Mouse (Mus musculus) c-Kit-positive CD71-negative TER-119-negative erythroid progenitor cells, embryonic 14.5 days (primary cell): ENCODE data around the gene Intu.

Source experiments
- DNase-seq: peaks from one replicate; pipeline ENCODE4 v3.0.0-alpha.2; 2013; ENCODE audit warnings: low read depth

The Intu gene

DNA sequence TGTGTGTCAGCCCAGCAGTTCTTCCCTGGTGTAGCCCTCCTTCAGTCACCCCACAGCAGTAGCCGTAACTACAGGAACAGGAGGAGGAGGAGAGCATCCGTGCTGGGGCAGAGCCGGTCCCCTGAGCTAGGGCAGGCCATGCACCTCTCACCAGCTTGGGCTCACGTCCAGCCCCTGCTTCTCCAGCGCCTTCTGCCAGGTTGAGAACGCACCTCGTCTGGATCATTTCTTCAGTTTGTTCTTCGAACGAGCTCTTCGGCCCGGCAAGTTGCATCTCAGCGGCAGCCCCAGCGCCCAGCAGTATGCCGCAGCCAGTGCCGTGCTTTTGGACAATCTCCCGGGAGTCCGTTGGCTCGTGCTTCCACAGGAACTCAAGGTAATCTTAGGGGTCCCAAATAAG, 152.1 kb downstream of the Intu start:
- no peak for DNase-seq

DNA sequence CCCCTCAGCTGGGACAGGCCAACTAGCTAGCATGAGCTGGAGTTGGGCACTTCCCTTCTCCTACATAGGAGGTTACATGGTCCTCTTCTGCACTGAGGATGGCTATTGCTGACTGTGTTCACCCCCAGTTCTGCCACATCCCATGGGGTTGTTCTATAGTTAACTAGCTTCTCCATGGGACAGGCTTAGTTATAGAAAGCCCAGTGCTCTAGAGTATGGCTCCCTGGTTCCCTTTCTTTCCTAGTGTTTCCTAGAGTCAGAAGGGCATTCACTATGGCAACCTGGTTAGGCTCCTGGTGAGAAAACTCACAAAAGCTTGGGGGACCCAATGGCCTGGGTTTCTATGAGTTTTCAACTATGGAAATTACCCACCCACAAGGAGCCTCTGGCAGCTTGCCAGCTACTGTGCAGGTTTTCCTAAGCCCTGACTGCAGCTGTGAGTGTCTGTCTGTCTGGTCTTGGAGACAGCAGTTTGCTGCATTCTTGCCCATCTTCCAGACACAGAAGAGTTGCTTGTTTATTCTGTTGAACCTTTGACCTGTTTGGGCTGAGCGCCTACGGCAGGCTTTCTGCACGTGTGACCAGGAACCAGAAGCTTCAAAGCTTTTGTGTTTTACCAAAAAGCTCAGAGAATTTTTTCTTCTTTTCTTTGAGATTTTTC, 154.9 kb downstream of the Intu start:
- no peak for DNase-seq

DNA sequence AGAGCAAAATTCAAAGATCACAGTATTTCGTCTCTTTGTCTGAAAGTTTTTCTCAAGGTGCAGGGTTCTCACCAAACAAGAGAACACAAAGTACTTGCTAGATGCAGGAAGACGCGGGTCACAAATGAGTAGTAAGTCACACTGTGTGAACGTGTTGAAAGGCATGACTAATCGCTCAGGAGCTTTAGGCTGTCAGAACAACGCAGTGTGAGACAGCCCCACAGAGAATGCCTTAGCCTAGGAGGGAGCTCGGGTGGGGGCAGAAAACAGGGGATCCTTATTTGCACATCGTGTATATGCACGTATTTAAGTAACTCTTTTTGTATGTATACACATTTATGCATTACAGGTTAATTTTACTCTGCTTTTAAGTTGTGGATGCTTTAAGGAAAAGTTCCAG, 155.8 kb downstream of the Intu start:
- DNase-seq, result no peak

DNA sequence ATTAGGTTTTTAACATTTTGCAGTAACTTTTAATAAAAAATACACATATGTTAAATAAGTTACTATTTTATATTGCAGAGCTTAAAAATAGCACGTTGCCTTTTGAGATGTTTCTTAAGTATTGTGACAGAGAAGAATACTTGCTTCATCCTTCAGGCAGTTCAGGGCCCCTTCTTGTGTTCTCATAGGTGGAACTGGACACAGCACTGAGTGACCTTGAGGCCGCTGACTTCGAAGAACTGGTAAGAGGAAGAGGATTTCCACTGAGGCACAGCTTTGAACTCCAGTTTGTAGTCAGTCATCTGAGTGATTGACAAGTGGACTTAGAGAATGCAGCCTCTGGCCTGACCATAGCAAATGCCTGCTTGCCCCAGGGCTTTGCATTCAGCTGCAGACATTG, 156.5 kb downstream of the Intu start:
- DNase-seq, result no peak

DNA sequence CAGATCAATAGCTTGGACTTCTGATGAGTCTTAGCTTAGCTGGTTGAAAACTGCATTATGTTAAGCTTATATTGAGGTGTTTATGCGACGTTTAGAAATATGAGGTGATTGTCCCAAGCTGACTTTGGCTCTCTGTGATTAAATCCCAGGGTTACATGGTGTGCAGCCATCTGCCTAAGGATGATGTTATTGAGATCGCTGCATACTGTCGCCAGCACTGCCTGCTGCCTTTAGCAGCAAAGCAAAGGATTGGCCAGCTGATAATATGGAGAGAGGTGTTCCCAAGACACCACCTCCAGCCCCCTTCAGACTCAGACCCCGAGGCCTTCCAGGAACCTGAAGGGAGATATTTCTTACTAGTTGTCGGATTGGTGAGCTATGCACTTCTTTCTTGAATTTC, 160.5 kb downstream of the Intu start:
- no peak for DNase-seq

DNA sequence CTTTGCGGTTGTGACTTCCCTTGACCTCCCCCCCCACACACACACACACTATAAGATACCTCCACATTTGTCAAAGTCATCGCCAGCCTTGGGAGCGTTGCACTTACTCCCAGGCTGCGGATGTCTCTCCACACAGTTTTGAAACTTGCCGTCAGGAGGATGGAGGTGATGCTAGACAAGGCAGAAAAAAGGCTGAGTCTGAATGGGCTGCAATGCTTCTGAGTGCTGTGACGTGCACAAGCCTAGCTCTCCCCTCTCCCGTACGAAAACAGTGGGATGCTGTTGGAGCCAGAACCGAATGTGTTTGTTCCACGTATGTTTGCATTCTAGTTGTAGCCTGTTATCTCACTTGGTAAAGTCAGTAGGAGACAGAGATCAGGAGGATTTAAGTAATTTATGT, 162.3 kb downstream of the Intu start:
- no peak for DNase-seq

DNA sequence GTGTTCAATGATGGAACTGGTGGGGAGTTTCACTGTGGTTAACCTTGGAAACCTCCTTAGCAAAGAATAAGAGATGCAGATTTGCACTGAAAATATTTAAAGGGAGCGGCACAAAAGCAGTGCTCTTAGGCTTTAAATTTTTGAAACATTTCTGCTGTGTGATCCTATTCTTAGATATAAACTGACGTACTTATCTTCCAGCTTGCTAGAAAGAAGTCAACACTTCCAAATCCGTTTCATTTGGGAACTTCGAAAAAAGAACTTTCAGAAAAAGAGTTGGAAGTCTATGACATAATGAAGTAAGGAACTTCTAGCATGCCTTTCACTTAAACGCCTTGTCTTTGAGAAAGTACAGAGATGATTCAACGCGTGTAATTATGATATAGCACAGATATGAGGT, 162.9 kb downstream of the Intu start:
- no peak for DNase-seq

DNA sequence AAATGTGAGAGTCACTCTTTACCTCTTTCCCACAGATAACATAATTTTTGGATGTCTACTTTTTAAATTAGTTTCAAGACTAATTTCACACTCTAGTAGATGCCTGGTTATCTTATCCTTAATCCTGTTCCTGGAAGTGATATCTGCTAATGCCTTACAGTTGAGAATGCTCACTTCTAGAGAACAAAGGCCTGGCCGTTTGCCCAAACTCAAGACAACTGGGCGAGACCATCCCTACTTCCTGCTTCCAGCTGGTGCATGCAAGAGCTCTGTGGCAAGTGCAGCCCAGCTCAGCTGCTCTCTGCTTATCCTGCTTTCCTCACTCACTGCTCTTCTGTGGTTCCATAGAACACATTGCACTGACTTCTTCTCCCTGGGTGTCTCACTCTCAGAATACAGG, 163.4 kb downstream of the Intu start:
- peak; percentile 16 for DNase-seq

DNA sequence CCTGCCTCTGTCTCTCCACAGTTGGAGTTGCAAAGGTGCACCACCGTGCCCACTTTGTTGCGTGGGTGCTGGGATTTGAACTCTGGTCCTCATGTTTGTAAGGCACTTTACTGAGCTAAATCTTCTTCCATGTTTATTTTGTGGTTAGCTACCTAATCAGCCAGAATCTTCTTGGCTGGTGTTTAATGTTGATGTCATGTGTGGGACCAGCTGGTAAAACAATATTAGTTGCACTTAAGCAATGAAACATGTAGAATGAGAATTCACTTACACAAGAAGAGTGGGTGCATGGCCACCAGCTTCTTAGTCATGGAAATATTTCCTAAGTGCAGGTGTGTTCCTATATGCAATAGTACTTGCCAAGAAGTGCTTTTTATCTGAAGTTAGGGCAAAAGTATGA, 164.1 kb downstream of the Intu start:
- DNase-seq, result no peak

DNA sequence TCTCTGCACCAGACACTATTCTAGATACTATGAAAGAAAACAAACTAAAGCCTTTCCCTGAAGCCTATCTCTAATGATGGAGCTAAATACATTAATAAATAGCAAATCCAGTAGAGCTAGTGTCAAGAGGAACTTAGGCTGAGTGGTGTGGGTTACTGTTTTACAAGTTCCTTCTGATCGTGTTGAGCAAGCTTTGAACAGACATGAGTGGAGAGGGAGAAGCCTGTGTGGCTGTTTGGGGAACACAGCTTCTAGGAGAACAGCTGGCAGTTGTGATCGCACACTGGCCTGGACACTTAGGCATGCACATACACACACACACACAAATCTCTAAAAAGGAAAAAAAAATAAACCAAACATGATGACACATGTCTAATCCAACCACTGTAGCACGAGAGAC, 167.7 kb downstream of the Intu start:
- DNase-seq, result no peak

DNA sequence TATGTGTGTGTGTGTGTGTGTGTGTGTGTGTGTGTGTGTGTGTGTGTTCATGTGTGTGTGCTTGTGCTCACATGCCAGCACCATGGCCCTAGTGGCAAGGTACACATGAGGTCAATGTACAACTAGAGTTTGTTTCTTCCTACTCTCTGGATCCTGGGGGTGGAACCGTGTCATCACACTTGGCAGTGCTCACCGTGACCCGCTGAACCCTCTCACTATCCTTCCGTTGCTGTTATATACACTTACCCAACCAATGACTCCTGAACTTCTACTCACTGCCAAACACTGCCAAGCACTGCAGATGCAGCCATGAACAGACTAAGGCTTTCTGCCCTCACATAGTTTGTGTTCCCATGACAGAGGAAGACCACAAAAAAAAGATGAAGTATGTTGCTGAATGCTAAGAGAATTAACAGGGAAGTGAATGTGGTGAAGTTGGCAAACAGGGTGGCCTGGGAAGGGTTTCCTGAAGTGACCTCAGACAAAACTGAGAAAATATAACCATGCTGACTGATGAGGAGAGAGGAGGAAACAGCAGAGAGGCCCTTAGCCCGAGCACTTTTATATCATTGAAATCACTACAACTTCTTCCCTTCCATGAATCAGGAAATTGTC, 173.8 kb downstream of the Intu start:
- no peak for DNase-seq

DNA sequence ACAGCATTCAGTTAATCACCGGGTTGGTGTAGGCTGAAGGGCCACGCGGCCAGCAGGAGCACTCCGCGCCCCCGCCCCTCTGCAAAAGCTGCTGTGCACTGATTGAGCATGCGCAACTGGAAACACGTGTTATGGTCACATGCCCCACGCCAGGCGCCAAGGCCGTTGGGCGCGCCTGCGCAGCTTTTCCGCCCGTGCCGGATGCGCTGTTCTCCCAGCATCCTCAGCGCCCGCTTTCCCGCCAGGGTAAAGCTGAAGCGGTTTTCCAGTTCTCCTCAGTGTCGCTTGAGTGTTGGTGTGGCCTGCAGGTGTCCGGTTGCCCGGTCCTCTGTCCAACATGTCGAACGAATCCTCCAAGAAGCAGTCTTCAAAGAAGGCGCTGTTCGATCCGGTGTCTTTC, 177.6 kb downstream of the Intu start, which contains the start of gene Slc25a31:
Gene Slc25a31, plus strand, starts transcription at position 201 of the 400 bp plus-strand sequence.
- DNase-seq, result no peak

DNA sequence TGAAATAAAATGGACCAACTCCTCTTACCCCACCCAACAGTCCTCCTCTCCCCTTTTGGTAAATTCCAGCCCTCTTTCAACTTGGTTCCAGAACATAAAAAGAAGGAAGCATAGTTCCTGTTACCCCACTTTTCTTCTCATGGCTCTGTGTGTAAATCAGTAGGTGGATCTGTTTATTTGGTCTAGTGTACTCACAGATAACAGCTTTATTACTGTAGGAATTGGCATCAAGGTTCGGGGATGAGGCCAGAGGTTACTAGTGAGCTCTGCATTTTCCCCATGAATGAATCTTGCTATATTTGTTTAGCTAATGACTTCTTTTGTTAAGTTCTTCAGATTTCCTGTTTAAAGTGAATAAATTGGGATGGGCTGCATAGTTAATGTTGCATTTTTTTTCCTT, 185.0 kb downstream of the Intu start:
- DNase-seq, result no peak

DNA sequence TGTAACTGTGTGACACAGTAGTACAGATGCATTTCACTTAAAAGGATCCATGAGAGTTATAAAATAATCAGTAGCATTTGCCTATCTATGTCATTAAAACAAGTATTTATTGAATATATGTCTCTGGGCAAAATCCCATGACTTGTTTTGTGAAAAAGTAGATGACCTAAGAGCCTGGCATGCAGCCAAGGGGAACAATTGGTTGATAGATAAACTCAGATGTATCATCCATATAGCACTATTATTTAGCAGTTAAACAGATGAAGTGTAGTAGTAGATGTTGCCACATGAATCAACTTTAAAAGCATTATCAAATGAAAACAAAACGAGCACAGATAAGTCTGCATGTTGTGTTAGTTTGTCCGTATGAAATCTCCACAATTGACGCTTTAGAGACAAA, 187.9 kb downstream of the Intu start:
- no peak for DNase-seq

DNA sequence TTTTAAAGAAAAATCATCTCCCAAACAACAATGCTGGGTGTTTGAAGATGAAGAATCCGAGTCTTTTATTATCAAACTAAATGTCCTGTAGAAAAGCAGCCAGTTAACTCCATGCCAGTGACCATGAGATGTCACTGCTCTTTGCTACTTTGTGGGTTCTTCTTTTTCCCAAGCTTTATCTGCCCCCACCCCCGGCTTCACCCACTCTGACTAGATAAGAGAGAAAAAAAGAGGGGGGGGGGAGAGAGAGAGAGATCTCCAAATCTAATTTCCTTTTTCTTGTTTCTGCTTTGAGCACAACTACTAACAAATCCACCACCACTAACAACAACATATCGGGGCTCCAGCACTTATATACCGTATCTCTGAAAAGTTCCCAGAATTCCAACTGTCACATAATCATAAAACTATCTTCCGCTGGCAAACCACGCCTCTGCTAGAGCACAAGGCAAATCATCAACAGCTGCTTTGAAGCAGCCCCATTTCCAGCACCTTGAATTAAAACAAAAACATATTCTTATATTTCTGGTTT, 207.4 kb downstream of the Intu start:
- DNase-seq, result no peak

DNA sequence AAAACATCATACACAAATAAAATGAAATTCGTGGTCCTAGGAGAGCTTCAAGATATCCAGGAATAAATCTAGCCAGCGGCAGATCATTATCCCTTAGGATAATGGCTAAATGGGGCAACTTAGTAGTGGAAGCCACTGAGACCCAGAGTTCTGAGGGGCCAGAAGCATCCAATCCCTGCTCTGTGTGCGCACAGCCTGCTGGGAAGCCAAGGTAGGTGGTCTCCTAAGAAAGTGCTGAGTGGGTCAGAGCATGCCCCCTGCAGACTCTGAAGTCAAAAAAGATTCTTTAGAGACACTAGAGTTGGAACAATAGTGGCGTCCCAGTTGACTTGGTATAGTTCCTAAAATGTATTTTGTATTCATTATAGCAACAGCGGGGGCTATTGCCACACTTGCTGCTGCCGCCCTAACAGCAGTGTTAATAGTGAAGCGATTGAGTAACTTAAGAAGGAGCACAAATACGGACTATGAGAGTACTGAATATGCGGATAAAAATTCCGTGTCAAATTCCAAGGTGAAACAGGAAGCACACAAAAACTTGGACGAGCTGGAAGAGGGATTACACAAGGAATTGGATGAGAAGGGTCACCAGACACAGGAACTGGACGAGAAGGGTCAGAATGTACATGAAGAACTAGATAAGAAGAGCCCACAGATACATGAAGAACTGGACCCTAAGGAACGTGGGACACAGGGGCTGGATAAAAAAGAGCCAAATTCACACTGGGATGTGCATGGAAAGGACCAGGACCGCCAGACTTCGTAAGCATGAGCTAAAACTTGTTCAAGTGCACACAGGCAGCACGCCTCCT, 213.1 kb downstream of the Intu start, which contains the start of gene Hspa4l:
Gene Hspa4l, plus strand, starts transcription at position 472 of the 812 bp plus-strand sequence.
- DNase-seq, result peak; percentile 8

DNA sequence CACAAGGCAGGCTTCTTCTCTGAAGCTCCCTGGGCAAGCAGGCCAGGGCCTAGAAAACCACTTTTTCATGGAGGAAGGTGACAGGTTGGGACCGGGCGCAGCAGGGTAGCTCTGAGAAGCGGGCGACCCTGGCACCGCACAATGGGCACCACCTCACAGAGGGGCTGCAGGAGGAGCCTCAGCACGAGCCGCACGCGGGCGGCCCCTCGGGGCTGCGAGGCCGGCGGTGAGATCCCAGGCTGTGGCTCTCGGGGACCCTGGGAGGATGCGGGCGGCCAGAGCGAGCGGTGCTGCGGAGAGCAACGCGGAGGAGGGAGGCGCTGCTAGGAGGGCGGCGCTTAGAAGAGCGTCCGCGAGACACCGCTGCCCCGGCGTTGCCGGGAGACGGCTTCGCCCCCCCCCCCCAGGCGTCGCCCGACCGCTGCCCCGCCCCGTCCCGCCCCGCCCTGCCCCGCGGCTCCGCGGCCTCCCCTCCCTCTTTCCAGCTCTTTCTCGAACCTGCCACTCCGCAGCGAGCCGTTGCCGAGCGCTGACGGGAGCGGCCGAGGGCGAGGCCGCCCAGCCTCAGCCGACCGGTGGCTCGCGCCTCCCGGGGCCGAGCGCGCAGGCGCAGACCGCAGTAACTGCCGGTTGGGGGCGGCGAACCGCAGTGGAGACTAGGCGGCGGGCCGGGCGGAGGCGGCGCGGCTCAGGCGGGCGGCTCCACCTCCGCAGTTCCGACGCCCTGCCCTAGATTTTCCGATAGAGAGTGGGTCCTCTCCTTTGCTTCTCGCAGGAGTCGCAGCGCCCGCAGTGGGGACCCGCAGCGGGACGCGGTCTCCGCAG, 214.0 kb downstream of the Intu start:
- peak; percentile 74 for DNase-seq

DNA sequence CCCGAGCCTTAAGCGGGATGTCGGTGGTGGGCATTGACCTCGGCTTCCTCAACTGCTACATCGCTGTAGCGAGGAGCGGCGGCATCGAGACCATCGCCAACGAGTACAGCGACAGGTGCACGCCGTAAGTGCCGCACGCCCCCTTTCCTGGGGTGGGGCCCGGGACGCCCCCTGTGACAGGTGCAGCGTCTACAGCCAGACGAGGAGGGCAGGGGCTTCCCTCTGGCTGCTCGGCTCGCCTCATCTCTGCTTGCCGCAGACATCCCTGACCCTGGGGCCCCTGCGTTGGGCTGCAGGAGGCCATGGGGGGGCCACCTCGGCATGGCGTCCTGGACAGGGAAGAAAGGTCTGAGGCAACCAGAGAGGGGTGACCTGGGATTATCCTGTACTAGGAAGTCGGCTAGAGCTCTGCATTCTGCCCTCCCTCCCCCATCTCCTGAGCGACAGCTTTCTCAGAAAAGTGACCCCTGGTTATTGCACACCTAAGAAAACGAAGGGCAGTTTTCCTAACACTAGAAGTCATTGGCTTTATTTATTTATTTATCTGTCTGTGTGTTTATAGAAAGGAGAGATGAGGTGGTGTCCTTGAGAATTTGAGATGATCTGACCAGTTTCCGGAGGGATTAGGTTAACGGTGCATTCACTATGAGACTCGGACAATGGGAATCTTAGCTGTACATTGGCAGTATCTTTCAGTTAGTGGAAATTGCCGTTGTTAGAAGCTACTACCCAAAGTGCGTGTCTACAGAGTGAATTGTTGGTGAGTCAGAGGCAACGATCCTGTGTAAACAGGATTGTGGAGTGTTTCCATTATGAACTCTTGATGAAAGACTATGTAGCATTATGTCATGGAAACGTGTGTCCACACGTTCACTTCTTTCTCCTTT, 214.8 kb downstream of the Intu start:
- DNase-seq, result peak; percentile 17
